Mouse (Mus musculus) natural killer cell, adult 2 months (primary cell): ENCODE data around the gene Hcn3.
"Not testable (repeated sequence)": the region's sequence is repeated elsewhere in the genome, so short reads cannot be mapped to it uniquely, and the experiment has no call there.

ENCODE experiments used
- DNase-seq, 2 experiments: peaks; one replicate each; pipeline ENCODE4 v3.0.0; 2022; ENCODE audit warnings: low spot score in 2 of 2

Hcn3 gene

GRCm38 (mm10) chr3:89181749-89182500 is 21.9 kb upstream of the Hcn3 start:
- DNase-seq = no peak

DNA sequence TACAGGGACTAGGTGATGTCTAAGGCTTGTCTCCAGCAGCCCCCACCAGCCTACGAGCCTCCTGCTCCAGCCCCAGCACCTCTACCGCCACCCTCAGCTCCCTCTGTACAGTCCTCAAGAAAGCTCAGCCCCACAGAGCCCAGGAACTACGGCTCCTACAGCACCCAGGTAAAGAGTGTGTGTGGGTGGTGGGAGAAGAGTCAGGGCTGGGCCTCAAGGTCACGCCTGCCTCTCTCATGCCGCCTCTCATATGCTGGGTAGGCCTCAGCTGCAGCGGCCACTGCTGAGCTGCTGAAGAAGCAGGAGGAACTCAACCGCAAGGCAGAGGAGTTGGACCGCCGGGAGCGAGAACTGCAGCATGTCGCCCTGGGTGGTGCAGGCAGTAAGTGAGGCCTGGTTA is 19.1 kb upstream of the Hcn3 start:
- no peak for DNase-seq

- no peak for DNase-seq
These were observed 18.1 kb upstream of the Hcn3 start for GRCm38 (mm10) chr3:89178107-89178385.

DNA sequence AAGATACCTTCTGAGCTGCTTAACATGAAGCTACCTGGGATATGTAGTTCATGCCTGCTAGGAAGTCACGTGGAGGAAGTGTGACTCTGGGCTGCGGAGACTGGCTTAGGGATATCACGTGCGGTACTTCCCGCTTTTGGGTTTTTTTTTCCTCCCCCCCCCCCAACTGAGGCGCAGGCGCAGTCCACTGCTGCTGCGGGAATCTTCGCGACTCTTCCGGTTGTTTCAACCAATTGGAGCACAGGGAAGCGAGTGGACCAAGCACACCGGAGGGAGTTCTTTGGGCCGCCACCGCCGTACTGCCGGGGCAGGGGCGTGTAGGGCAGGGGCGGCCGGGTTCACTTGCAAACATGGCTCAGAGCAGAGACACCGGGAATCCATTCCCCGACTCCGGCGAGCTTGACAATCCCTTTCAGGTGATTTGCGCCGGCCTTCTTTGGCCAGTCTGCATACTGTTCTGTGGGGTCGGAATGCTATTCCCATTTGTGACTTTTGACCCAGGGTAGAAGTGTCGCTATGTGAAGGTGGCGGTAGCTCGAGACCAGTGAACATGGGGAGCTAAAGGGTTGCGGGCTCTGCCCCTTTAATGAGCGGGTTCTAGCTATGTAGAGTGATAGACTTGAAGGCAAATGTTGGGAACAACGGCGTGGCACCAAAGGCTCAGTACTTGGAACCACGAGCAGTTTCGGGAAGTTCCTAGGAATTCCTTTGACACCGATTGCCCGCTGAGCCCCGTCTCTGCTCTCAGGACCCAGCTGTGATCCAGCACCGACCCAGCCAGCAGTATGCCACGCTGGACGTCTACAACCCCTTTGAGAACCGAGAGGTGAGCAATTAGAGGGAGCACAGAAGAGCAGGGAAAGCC is 17.5 kb upstream of the Hcn3 start, which contains the start of gene Scamp3:
Scamp3 (plus strand) TSS at position 232 of the 865 bp plus-strand sequence.
- DNase-seq = peak; percentile 81 to 85

DNA sequence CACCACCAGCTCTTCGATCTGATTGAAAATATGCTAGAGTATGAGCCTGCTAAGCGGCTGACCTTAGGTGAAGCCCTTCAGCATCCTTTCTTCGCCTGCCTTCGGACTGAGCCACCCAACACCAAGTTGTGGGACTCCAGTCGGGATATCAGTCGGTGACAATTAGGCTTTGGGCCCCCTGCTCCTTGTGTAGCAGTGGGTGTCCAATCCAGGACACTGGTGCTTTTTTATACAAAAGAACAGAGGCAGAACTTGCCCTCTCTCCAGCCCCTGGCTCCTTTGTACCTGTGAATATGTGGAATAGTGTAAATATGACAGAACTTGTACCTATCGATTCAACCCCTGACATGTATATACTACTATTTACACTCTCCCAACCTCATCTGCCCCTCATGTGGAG is 16.4 kb upstream of the Hcn3 start:
- DNase-seq = no peak

- DNase-seq = no peak
These were observed 15.5 kb upstream of the Hcn3 start for GRCm38 (mm10) chr3:89175544-89175943.

- no peak for DNase-seq
These were observed 14.8 kb upstream of the Hcn3 start for GRCm38 (mm10) chr3:89174844-89175243.

- DNase-seq = no peak
These were observed 6.9 kb upstream of the Hcn3 start for GRCm38 (mm10) chr3:89166945-89167344.

- no peak for DNase-seq
These were observed 5.4 kb upstream of the Hcn3 start for GRCm38 (mm10) chr3:89165268-89165870.

DNA sequence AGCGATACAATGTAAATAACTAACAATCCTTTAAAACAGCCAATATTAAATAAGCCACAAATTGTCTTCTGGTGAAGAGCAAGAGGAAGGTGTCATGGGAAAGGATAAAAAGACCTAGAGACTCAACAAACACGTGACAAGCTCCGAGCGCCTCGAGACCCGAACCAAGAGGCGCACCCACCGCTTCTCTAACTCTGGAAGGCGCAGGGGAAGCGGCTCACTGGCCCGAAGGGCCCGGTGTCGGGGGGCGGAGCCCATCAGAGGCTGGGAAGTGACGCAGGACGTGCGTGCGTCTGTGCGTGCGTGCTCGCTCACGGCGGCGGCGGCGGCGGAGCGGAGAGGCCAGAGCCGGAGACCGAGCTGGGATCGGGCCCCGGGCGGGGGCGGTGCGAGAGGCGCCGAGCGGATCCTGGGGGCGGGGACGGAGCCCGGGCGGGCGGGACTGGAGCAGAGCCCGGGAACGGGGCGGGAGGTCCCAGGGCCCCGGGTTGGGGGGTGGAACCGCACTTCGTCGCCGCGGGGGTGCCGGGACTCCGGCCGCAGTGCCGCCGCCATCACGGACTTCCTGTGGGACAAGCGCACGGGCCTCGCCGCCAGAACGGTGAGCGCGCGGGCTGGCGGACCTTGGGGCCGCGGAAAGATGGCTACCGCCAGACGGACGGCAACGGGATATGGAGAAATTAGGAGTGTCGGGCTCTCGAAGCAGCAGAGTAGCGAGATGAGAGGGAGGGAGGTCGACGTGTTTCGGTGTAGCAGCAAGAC is 4.7 kb upstream of the Hcn3 start, which contains the start of gene Clk2:
Clk2 (plus strand) TSS at position 290 of the 762 bp plus-strand sequence.
- DNase-seq = peak; percentile 83 to 89

DNA sequence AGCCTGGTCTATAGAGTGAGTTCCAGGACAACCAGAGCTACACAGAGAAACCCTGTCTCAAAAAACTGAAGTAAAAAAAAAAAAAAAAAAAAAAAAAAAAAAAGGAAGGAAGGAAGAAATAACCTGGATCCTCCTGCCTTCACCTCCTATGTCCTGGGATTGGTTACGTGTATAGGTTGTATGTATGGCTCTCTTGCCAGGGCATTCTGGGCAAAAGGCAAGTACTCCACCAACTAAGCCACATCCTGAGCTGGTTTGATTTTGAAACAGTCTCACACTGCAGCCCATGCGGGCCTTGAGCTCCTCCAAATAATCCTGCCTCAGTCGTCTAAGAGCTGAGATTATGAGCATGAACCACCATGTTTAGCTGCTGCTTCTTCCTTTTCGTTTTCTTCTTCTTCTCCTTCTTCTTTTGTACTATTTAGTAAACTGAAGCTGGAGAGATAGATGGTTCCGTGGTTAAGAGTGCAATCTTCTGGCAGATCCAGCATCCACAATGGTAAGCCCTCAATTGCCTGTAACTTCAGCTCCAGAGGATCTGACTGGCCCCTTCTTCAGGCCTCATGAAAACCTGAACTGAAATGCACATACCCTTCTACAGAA is 3.7 kb upstream of the Hcn3 start:
- DNase-seq = no peak

GRCm38 (mm10) chr3:89163123-89163522 is 3.1 kb upstream of the Hcn3 start:
- no peak for DNase-seq

GRCm38 (mm10) chr3:89161786-89162185 is 1.8 kb upstream of the Hcn3 start:
- DNase-seq = no peak

GRCm38 (mm10) chr3:89161207-89161606 is 1.2 kb upstream of the Hcn3 start:
- not testable (repeated sequence) for DNase-seq

DNA sequence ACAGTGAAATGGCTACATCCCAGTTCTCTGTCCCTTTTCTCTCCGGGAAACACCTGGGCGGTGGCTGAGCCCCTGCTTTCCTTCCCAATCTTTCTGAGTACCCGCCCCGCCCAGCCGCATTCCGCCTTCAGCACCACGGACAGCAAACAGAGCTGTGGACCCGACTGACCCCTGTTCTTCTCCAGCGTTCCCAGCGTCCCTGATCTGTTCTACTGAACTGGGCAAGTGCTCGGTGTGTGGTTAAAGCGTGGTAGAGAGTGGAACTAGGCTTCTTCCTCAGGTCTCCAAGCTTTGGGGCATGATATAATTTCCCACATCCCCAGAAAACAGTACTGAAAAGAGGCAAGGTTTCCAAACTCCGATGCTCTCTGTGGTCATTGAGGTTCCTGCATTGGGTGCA is 785 bp downstream of the Hcn3 start:
- no peak for DNase-seq

DNA sequence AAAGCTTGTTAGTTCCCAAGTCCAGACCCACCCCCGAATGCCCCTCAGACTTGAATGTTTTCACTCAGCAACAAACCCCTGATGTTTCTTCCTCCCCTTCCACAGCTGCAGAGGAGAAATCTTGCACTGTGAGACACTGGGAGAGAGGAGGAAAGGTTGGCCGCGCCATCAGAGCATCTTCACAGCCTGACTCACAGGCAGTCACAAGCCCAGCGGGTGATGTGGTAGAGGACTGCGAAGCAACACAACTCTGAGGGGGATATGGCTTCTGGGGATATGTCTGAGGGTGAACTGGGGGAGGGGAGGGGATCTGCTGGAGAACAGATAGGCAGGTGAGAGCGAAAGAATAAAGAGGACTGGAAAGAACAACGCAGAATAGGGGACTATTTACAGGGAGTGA is 1.3 kb downstream of the Hcn3 start:
- no peak for DNase-seq

GRCm38 (mm10) chr3:89156951-89157350 is 3.0 kb downstream of the Hcn3 start:
- no peak for DNase-seq

- DNase-seq = no peak
These were observed 7.7 kb downstream of the Hcn3 start for GRCm38 (mm10) chr3:89152084-89152835.

DNA sequence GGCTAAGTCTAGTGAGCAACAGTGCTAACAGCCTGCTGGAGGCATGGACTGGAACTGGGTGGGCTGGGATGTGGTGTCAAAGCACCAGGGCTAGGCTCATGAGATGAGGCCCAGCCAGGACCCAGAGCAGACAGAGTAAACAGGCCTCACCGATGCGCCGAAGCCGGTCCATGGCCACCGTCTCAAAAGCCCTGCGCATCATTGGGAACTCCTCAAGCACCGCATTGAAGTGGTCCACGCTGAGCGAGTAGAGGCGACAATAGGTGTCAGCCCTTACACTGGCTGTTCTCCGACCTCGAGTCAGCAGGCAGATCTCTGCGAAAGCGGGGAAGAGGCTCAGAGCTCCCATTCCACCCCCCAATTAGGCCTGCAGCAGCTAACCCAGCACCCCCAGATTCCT is 11.4 kb downstream of the Hcn3 start:
- no peak for DNase-seq

DNA sequence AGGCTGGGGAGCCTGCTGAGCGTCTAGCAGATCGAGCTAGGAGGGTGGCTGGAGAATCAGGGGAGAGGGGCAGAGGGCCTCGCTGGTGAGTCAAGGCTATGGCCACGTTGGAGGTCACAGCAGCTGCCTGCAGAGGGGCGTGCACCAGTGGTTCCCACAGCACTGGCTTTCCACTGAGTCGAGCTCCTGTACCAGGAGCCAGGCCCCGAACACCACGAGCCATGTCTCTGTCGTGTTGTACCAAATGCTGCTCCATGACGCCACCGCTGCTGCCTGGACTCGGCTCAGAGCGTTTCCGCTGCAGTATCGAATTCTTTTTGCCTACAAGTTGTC is 12.1 kb downstream of the Hcn3 start:
- DNase-seq = no peak
